Mouse (Mus musculus) urinary bladder, postnatal 4 days (tissue): ENCODE data around the gene Rnf227.
"Not testable (repeated sequence)": the region's sequence is repeated elsewhere in the genome, so short reads cannot be mapped to it uniquely, and the experiment has no call there.

Source experiments
- DNase-seq, 2 experiments: peaks; one replicate each; pipeline ENCODE4 v3.0.0; 2021 to 2022; ENCODE audit warnings: low spot score in 2 of 2

Rnf227 gene

GRCm38 (mm10) chr11:69340161-69341131 is at the start of gene Rnf227:
TSS of gene Rnf227 (plus strand) at chr11:69340461.
- peak; percentile 66 to 73 for DNase-seq

- DNase-seq: no peak
Observed at GRCm38 (mm10) chr11:69291111-69291510, 49.1 kb upstream of the Rnf227 start.

DNA sequence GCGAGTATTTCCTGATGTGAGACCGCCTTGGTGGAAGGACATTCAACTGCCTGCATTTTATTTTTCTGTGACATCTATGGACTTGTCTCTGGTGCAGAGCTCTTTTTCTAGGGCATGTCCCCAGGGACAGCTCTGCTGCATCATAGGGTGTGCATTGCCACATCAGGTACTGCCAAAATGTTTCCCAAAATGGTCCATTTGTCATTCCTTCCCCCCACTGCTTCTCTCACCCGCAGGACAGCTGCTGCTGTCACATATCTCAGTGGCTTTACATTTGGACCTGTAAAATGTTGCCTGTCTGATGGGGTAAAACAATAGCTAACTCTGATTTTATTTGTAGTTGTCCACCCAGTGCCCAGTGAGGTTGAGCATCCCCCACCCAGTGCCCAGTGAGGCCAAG is 45.0 kb upstream of the Rnf227 start:
- no peak for DNase-seq

DNA sequence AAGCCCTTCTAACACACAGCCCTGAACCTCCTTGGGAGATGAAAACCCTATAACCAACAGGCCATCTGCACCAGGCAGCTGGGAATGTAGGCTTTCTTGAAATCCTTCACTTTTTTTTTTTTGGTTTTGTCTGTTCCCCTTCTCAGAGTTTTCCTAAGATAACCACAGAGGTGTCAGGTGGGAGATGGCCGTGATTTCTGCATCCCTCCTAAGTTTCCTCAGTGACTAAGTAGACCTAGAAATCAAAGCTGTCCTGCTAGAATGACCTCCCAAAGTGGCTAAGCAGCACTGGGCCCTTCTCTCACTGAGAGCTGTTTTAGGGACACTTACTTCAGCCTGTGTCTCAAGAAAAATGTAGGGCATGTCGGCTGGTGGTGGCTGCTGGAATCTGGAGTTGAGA is 42.5 kb upstream of the Rnf227 start:
- DNase-seq: no peak

DNA sequence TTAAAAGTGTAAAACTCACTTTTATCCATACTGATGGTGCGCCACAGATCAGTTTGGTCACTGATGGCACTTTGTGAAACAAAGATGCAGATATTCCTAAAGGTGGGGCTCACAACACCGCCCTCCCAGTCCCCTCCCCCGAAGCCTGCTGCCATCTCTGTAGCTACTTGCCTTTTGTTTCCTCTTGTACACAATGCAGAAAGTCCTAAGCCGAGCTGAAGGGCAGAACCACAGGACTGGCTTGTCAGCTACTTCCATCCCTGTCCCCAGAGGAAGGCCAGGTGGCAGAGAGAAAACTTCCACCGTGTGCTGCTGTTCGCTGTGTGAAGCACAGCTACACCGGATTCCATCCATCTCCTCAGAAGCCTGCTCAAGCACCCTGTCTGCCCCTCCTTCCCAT is 42.0 kb upstream of the Rnf227 start:
- no peak for DNase-seq

DNA sequence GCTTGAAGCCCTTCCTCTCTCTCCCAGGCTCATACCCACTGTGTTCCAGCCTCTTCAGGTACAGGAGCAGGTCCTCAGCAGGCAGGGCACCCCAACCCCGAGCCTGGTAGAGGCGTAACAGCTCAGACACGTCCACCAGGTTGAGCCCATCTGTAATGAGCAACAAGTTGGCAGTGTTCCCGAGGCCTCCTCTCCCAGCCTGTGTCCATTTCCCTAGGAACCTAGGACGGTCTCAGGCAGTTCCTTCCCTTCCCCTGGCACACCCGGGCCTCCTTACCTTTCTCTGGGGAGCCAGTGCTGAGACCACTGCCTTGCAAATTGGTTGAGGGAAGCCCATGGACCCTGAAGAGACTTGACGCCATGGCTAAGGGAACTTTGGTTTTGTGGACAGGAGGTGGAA is 37.4 kb upstream of the Rnf227 start:
- DNase-seq: no peak

DNA sequence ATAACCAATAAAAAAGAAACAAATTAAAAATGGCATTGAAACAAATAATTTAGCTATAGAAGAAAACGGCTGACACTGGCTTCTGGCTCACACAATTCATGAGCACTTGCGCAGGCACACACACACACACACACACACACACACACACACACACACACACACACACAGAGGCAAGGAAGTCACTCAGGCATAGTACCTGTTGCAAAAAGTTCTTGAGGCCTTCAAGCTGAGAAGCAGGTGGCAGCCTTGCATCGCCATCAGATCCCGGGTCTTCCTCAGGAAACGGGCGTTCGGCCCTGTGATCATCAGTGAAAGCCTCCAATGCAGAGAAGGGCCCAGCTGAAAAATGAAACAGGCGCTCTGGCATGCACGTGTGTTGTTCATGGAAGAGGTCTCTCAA is 35.0 kb upstream of the Rnf227 start:
- DNase-seq: no peak

DNA sequence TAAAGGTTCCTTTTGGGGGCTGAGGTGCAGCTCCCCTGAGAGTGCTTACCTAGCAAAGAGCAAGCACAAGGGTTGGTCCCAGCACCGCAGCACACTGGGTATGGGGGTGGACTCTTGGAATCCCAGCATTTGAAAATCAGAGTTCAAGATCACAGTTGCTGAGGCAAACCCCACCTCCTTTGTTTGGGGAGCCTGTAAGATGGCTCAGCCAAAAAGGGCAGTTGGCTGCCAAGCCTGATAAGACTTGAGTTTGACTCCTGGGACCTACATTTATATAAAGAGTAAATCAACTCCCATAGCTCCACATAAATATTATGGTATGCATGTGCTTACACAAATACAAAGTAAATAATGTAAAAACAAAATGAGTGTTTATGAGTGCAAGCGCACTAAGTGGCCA is 34.2 kb upstream of the Rnf227 start:
- no peak for DNase-seq

- DNase-seq: no peak
Observed at GRCm38 (mm10) chr11:69311266-69311665, 29.0 kb upstream of the Rnf227 start.

DNA sequence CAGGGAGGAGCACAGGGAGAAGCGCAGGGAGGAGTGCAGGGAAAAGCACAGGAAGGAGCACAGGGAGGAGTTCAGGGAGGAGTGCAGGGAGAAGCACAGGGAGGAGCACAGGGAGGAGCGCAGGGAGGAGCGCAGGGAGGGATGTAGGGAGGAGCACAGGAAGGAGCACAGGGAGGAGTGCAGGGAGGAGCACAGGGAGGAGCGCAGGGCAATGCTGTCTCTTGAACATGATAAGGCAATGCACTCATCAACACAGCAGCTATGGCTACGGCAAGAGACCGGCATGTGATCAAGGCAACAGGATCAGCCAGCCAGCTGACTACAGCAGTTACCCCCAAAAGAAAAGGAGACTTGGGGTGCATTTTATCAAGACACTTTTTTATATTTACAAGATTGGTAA is 23.9 kb upstream of the Rnf227 start:
- DNase-seq: no peak

GRCm38 (mm10) chr11:69318000-69318399 is 22.3 kb upstream of the Rnf227 start:
- not testable (repeated sequence) for DNase-seq

GRCm38 (mm10) chr11:69321580-69321979 is 18.7 kb upstream of the Rnf227 start:
- no peak for DNase-seq

GRCm38 (mm10) chr11:69322010-69322409 is 18.3 kb upstream of the Rnf227 start:
- no peak for DNase-seq

DNA sequence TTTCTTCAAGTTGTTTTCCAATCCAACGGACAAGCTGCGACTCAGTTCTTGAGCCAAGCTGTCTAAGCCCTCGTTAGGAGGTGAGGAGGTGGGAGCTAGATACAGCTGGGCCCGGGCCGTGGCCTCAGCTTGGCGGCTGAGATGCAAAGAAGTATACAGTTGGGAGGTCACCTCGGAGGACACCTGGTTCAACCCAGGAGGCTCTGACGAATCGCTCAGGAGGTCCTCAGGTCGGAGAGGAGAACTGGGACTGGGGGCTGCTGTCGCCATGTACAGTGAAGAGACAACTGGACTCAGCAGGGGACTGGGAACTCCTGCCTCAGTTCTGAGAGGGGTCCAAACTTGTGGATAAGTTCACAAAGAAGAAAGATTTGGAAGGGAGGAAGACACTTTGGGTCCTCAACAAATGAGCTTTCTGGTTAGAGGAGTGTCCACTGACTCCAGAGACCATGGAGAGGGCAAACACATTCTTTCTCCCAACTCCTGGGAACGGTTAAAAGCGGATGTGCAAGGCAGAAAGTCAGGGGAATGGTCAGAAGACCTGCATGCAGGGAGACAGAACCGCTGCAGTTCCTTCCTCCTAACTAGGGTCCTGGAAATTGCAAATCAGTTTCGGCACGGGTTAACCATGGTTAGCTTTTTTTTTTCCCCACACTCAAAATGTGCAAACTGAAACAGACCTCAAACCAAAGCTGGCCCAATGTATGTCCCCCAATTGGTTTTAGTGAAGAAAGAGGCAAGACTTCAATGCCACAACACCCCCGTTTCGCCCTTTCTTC is 17.4 kb upstream of the Rnf227 start:
- no peak for DNase-seq

DNA sequence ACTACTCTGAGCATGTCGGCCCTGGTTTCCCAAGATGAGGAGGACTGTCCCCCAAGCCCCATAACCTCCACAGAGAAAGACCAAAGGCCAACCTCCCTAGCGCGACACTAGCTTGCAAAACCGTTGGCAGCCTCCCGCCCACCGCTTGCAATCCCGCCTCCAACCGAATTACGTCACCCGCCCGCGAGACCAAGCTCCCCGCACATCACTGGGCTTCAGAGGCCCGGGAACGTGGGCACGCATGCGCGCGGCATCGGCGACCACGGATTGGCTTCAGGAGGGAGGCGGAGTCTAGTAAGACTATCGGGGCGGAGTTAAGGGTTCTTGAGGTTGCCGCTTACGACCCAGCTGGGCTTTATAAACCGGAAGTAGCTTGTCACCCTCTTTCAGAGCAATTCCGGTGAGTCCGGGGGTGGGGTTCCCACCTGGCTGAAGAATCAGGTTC is 16.6 kb upstream of the Rnf227 start, which contains the start of the genes Cntrob and Trappc1:
Gene Cntrob (minus strand): TSS at position 109 of the 445 bp plus-strand sequence.
Gene Trappc1 (plus strand): TSS at position 314 of the 445 bp plus-strand sequence.
- peak; percentile 99 to 100 for DNase-seq

DNA sequence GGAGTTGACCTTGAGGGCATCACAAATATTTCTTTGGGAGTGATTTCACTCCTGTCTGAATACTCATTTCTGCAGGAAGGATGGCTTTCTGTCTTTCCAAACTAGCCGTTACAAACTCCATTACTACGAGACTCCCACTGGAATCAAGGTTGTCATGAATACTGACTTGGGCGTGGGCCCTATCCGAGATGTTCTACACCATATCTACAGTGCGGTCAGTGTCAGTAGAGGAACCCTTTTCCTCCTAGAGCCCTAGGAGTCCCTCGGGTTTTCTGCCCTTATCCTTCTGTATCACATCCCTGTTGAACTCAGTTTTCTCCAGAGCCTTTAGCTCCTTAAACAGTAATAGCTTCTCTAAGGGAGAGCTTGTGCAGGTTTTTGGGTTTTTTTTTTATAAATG is 15.5 kb upstream of the Rnf227 start:
- DNase-seq: no peak

DNA sequence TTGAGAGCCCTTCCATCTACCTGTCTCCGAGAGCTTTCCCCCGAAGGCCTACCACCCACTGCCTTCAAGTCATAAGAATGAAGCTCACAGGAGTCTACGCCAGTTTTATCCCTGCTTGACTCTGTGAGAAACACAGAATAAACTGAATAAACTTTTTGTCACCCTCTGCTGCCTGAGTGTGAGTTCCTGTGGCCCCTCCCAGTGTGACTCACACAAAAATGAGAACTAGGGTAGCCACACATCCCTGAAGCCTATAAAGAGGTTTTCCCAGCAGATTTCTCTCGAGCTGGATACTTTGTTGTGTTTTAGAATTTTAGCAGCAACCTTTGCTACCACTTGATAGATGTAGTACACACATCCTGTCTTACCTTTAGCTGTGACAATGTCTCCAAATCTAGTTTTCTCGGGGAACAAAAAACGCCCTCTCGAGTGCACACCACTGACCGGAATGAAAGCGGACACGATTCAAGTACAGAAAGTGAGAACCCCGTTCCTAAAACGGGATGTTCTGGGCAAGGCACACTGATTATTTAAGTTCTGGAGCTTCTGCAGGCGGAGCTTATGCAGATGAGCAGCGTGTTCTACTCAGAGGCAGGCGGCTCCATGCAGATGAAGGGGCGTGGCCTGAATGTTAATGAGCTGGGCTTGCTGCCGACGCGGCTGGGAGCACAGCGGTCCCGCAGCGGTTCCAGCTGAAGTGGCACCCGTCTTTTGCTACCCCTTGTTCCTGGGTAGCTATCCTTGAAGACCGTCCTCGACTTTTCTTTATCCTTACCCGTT is 14.4 kb upstream of the Rnf227 start, which contains the start of gene Kcnab3:
Gene Kcnab3 (plus strand): TSS at position 631 of the 780 bp plus-strand sequence.
- DNase-seq: peak; percentile 76 to 79

- DNase-seq: no peak
Observed at GRCm38 (mm10) chr11:69326408-69327156, 13.7 kb upstream of the Rnf227 start.

GRCm38 (mm10) chr11:69327157-69327442 is 13.2 kb upstream of the Rnf227 start:
- DNase-seq: no peak

DNA sequence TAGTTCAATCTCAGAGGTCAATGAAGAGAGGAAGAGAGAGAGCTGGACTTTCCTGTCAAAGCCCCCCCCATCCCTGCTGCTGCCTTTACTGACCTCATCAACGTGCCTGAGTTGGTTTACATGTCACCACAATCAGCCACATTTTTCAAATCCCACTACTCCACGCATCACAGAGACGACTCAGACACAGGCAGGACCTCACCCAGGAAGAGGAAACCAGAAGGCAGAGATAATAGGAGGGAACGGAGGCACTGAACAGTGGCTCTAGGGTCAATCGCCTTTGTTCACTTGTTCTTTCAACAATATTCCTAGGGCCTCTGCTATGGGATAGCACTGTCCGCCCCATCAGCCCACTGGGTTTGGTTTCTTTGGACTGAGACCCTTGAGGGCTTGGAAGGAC is 12.6 kb upstream of the Rnf227 start:
- no peak for DNase-seq

GRCm38 (mm10) chr11:69328517-69328916 is 11.7 kb upstream of the Rnf227 start:
- no peak for DNase-seq
